Mouse (Mus musculus) hindbrain, embryonic 16.5 days (tissue): ENCODE results near the gene Slc3a2. TPM values are rescaled to one million over a fixed set of nuclear protein-coding genes. Genes with fewer than 3 reads are reported as not detected.

Experiments
- ATAC-seq: fragments of 200-750 bp; cut with Nextera tagmentation; 2 replicates; pipeline ENCODE4 v1.8.0; 2017; ENCODE audit warnings: moderate TSS enrichment, moderate library complexity
- H3K27ac ChIP-seq: fragments of 300-500 bp; sonication (generic); 2 replicates; pipeline ENCODE4 v1.5.1; 2014; ENCODE audit warnings: low read depth, mild to moderate bottlenecking, control low read depth, low read length, moderate library complexity
- H3K27me3 ChIP-seq: fragments of 300-500 bp; sonication (generic); replicated peaks from 2 replicates; pipeline ENCODE4 v1.6.1; 2014; ENCODE audit warnings: low read length; ENCODE audit not compliant: control insufficient read depth, insufficient read depth
- H3K36me3 ChIP-seq: fragments of 300-500 bp; sonication (generic); 2 replicates; pipeline ENCODE4 v1.6.1; 2014; ENCODE audit warnings: mild to moderate bottlenecking, low read length, moderate library complexity, mixed read lengths; ENCODE audit not compliant: control insufficient read depth, insufficient read depth
- H3K4me1 ChIP-seq: fragments of 300-500 bp; sonication (generic); 2 replicates; pipeline ENCODE4 v1.6.1; 2014; ENCODE audit warnings: low read depth, low read length; ENCODE audit not compliant: control insufficient read depth, insufficient read depth
- H3K4me2 ChIP-seq: fragments of 300-500 bp; sonication (generic); 2 replicates; pipeline ENCODE4 v1.6.1; 2014; ENCODE audit warnings: mild to moderate bottlenecking, low read length, control low read depth, moderate library complexity
- H3K4me3 ChIP-seq: fragments of 300-500 bp; sonication (generic); 2 replicates; pipeline ENCODE4 v1.5.1; 2014; ENCODE audit warnings: mild to moderate bottlenecking, low read length, control low read depth, moderate library complexity
- H3K9ac ChIP-seq: fragments of 300-500 bp; sonication (generic); 2 replicates; pipeline ENCODE4 v1.6.1; 2014; ENCODE audit warnings: low read depth, mild to moderate bottlenecking, control low read depth, low read length, moderate library complexity
- H3K9me3 ChIP-seq: fragments of 300-500 bp; sonication (generic); 2 replicates; pipeline ENCODE4 v1.6.1; 2014; ENCODE audit warnings: mild to moderate bottlenecking, low read length, moderate library complexity; ENCODE audit not compliant: control insufficient read depth
- WGBS: fragments of 180-500 bp; shearing (Covaris S2); extraction: QIAGEN DNeasy Blood & Tissue Kit; methylation state at CpG from one replicate; pipeline ENCODE4 v1.1.7; 2014; 5-methylcytosine and 5-hydroxymethylcytosine counted together
- polyA plus RNA-seq: library from polyadenylated mRNA; unstranded; fragments of >200 nt; fragmentation: Nextera tagmentation; extraction: Ambion mirVana; gene quantifications from 2 replicates; pipeline ENCODE4 v1.2.1, GENCODE M21; 2015

Gene Slc3a2
- polyA plus RNA-seq, 1 experiment from 2014 or later: 191 TPM

DNA sequence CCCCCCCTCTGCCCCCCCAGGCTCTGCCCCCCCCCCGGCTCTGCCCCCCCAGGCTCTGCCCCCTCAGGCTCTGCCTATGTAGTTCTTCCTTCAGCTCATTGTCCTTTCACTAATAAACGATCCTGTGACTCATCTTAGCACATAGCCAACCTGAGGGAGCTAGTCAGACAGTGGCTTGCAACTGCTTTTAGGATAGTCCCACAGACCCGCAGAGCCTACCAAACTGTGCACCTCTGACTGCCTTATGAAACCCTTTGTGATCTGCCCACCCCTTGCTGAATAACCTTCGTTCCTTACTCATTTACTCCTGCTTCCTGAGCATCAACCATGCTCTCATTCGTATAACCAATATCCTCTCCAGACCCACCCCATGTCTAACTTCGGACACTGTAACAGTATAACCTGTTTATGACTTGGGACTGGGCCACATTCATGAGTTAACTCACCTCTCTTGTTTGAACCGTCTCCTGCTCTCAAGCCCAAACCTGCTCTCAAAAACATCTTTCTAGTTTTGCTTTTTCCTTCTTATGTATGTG lies 17.0 kb downstream of the Slc3a2 start:
- 92% methylated on average over 7 of the region's 7 CpGs for WGBS
- H3K4me2 ChIP-seq: no peak overlapping the region
- H3K4me1 ChIP-seq: peaks cover 6% of the 10 kb centered on the region; the same call in 1 of the 2 replicates
- H3K36me3 ChIP-seq: peaks cover 32% of the 10 kb centered on the region
- no peaks in the 10 kb centered on the region for H3K27me3 ChIP-seq
- no peak overlapping the region for H3K27ac ChIP-seq
- H3K9ac ChIP-seq: no peak overlapping the region
- H3K9me3 ChIP-seq: no peaks in the 10 kb centered on the region
- no peak for ATAC-seq
- no peak overlapping the region for H3K4me3 ChIP-seq

DNA sequence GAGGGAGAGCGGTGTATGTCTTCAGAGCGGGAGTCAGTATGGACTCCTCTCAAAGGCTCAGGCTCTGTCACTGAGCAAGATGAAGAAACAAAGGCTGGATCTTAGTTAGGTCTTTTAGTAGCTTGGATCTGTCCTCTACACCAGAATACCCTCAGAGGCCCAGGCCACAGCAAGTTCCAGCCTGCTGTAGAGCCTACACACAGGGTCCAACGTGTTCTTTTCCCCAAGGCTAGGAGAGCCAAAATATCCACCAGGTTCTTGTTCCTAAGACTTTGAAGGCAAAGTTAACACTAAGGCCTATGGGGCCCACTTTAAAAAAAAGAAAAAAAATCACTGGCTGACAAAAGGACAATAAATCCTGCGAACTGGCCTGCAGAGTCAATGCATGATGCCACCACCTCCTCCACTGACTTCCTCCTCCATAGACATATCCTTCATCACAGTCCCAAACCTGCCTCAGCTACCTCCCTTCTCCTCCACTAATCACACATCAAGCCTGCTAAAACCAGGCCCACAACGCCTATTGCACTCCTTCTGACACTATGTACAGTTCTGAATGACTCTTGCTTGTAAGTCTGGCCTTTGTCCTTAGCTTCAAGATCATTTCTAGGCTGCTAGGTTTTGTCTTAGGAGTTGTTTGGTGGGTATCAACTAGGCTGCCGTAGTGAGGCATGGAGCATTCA lies 18.0 kb downstream of the Slc3a2 start:
- no peak overlapping the region for H3K9ac ChIP-seq
- no peak for ATAC-seq
- peaks cover 30% of the 10 kb centered on the region for H3K36me3 ChIP-seq
- H3K27me3 ChIP-seq: no peaks in the 10 kb centered on the region
- WGBS: 67% methylated on average over 6 of the region's 6 CpGs
- no peak overlapping the region for H3K4me2 ChIP-seq
- no peaks in the 10 kb centered on the region for H3K9me3 ChIP-seq
- no peak overlapping the region for H3K4me3 ChIP-seq
- H3K4me1 ChIP-seq: no peaks in the 10 kb centered on the region
- no peak overlapping the region for H3K27ac ChIP-seq

DNA sequence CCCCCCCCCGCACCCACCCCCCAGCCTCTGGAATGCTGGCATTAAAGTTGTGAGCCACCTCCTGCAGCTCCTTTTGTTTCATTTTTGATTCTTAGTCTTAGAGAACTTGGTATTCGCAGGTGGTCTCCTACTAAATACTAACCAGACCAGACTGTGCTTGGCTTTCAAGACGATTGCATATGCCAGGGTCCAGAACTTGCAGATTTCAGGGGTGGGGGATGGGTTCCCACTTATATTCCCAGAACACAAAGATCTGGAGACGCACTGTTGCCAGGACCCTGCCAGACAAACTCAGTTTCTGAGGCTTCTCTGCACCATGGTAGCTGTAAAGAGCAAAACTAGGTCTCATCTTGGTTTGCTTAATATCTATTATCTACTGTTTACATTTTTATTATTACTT lies 19.6 kb downstream of the Slc3a2 start:
- no peaks in the 10 kb centered on the region for H3K27me3 ChIP-seq
- 53% methylated on average over 3 of the region's 4 CpGs for WGBS

DNA sequence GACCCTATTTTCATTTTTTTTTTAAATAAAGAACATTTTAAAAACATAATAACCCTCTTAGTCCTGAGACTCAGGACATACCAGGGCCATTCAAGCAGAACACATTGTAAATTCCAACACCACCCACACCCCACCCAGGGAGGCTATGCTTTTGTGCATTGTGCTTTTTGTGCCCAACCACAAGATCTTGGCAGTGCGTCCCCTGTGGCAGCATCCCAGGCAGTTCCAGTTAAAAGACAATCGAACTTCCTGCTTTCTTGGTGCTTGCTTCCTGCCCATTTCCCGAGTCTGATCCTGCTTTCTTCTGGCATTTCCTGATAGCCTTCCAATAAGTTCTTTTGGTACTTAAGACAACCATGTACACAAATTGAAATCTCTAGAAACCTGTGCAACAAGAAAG lies 20.7 kb downstream of the Slc3a2 start:
- no peak overlapping the region for H3K9ac ChIP-seq
- no peak for ATAC-seq
- no peak overlapping the region for H3K4me2 ChIP-seq
- peaks cover 8% of the 10 kb centered on the region for H3K36me3 ChIP-seq
- H3K4me3 ChIP-seq: no peak overlapping the region
- no peaks in the 10 kb centered on the region for H3K27me3 ChIP-seq
- no peaks in the 10 kb centered on the region for H3K4me1 ChIP-seq
- WGBS: 50% methylated on average over 3 of the region's 3 CpGs
- H3K27ac ChIP-seq: no peak overlapping the region
- no peaks in the 10 kb centered on the region for H3K9me3 ChIP-seq

More for the DNA sequence above, 19.6 kb downstream of the Slc3a2 start:
- H3K27ac ChIP-seq: no peak overlapping the region
- no peak for ATAC-seq
- H3K4me2 ChIP-seq: no peak overlapping the region
- peaks cover 19% of the 10 kb centered on the region for H3K36me3 ChIP-seq
- no peak overlapping the region for H3K4me3 ChIP-seq
- no peaks in the 10 kb centered on the region for H3K4me1 ChIP-seq
- H3K9me3 ChIP-seq: no peaks in the 10 kb centered on the region
- no peak overlapping the region for H3K9ac ChIP-seq

DNA sequence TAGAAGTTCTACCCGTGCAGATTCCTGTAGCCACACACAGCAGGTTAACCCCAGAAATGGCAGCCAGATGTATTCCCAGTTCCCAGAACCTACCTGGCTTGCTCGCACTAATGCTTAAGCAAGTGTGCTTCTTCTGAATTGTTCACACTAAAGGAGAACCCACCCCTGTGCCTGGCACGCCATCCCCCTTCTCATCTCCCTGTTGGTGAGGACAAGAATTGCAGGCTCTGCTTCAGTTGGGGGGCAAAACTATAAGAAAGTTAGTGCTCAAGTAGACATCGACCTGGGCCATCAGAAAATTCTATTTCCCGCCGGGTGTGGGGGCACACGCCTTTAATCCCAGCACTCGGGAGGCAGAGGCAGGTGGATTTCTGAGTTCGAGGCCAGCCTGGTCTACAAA lies 23.5 kb downstream of the Slc3a2 start:
- Histone ChIP-seq H3K36me3 (no peaks in the 10 kb centered on the region), H3K27me3 (no peaks in the 10 kb centered on the region), H3K4me1 (no peaks in the 10 kb centered on the region), H3K4me2 (no peak overlapping the region), H3K9ac (no peak overlapping the region), H3K9me3 (no peaks in the 10 kb centered on the region), H3K4me3 (no peak overlapping the region), H3K27ac (no peak overlapping the region)
- 83% methylated on average over 9 of the region's 9 CpGs for WGBS
- ATAC-seq: no peak

DNA sequence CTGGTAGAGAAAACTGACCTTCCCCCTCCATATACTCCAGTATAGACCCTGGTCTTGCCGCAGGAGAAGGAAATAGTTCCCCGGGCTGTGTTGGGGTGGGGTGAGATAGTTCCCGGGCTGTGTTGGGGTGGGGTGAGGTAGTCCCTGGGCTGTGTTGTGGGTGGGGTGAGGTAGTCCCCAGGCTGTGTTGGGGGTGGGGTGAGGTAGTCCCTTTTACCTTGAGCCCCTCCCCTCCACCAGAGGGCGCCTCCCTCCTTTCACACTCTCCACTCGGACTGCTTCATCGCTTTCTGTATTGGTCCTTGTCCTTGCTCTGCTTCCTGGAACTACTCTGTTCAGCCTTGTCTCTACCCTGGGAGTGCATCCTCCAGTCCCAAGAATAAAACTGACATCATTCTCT lies 27.8 kb downstream of the Slc3a2 start:
- H3K4me2 ChIP-seq: no peak overlapping the region
- H3K9ac ChIP-seq: no peak overlapping the region
- H3K27me3 ChIP-seq: no peaks in the 10 kb centered on the region
- H3K4me3 ChIP-seq: no peak overlapping the region
- H3K36me3 ChIP-seq: no peaks in the 10 kb centered on the region
- 75% methylated on average over 4 of the region's 6 CpGs for WGBS
- H3K27ac ChIP-seq: no peak overlapping the region
- 0 out of 2 replicates have a peak, but pooled peaks have one; percentile 24 for ATAC-seq
- no peaks in the 10 kb centered on the region for H3K4me1 ChIP-seq
- H3K9me3 ChIP-seq: no peaks in the 10 kb centered on the region

DNA sequence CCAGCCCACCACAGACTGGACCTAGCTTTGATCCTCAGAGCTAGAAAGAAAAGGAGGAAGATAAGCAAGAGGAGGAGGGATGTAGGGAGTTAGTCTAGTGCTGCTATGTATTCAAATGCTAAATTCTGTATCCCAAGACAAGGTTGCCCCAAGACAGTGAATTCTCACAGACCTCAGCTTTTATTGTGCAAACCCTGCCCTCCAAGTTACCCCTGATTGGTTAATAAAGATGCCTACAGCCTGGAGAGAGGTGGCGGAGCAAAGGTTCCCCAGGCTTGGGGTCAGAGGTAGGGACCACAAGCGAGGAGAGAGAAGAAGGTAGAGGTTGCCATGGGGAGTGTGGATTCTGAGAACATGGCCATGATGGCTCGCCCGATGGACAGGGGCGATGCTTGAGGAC lies 30.4 kb downstream of the Slc3a2 start:
- H3K4me1 ChIP-seq: no peaks in the 10 kb centered on the region
- 62% methylated on average over 5 of the region's 5 CpGs for WGBS
- H3K27me3 ChIP-seq: no peaks in the 10 kb centered on the region
- H3K9me3 ChIP-seq: no peaks in the 10 kb centered on the region
- H3K9ac ChIP-seq: no peak overlapping the region
- H3K27ac ChIP-seq: no peak overlapping the region
- ATAC-seq: no peak
- H3K4me2 ChIP-seq: no peak overlapping the region
- H3K4me3 ChIP-seq: no peak overlapping the region
- H3K36me3 ChIP-seq: no peaks in the 10 kb centered on the region

DNA sequence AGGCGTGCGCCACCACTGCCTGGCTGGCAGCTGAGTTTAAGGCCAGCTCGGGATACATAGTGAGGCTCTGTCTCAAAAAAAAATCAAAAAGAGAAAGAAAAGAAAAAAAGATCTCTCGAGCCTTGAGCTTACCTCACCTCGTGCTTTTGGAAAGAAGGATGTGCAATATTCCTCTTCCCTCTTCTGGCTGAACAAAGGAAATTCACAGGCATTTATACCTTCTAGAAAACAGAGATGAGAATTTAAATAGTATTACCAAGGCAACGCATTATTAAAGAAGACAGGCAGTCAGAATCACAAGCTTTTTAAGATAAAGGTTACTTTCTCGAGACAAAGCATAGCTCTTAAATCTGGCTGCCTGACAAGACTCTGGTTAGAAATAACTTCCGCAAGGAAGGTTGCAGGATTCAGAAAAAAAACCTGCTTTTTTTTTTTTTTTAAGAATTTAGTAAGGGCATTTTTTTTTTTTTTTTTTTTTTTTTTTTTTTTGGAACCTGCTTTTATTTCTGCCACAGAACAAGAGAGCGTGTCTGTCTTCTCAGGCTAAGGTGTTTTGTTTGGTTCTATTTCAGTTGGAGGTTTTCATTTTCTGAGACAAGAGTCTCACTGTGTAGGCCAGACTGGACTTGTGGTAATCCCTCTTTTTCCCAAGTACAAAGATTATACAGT lies 31.2 kb downstream of the Slc3a2 start:
- Histone ChIP-seq H3K36me3 (no peaks in the 10 kb centered on the region), H3K4me1 (no peaks in the 10 kb centered on the region), H3K9me3 (no peaks in the 10 kb centered on the region), H3K9ac (no peak overlapping the region), H3K4me2 (no peak overlapping the region), H3K27ac (no peak overlapping the region), H3K27me3 (no peaks in the 10 kb centered on the region), H3K4me3 (no peak overlapping the region)
- ATAC-seq: no peak
- WGBS: 50% methylated on average over 9 of the region's 9 CpGs

DNA sequence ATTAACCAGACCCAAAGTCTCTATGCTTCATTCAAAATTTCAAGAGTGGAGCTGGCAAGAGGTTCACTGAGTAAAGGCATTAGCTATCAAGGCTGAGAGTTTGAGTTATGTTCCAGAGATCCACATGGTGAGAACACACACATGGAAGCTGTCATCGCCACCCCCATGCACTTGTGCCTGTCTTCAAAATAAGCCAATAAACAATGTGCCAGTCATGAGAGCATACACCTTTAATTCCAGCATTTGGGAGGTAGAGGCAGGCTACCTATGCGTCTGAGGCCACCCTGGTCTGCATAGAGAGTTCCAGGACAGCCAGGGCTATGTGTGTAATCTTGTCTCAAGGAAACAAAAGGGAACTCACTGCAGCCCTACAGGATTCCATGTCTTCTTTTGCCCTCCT lies 39.5 kb downstream of the Slc3a2 start:
- ATAC-seq: no peak
- no peaks in the 10 kb centered on the region for H3K27me3 ChIP-seq
- H3K4me1 ChIP-seq: no peaks in the 10 kb centered on the region
- H3K27ac ChIP-seq: no peak overlapping the region
- 80% methylated on average over 2 of the region's 2 CpGs for WGBS
- no peaks in the 10 kb centered on the region for H3K9me3 ChIP-seq
- H3K9ac ChIP-seq: no peak overlapping the region
- no peak overlapping the region for H3K4me2 ChIP-seq
- no peak overlapping the region for H3K4me3 ChIP-seq
- no peaks in the 10 kb centered on the region for H3K36me3 ChIP-seq
